Mouse (Mus musculus) forebrain, embryonic 13.5 days (tissue): ENCODE measurements around the gene Naga. TPM values are rescaled to one million over a fixed set of nuclear protein-coding genes. Genes with fewer than 3 reads are reported as not detected.

Experiments used
- ATAC-seq: fragments of 200-750 bp; cut with Nextera tagmentation; 2 replicates; pipeline ENCODE4 v1.8.0; 2017
- H3K27ac ChIP-seq: fragments of 300-500 bp; sonication (generic); 2 replicates; pipeline ENCODE4 v1.5.1; 2015; ENCODE audit warnings: inconsistent platforms, mild to moderate bottlenecking, moderate library complexity
- H3K27me3 ChIP-seq: fragments of 300-500 bp; sonication (generic); 2 replicates; pipeline ENCODE4 v1.6.1; 2015; ENCODE audit warnings: mild to moderate bottlenecking, inconsistent platforms
- H3K36me3 ChIP-seq: fragments of 300-500 bp; sonication (generic); 2 replicates; pipeline ENCODE4 v1.6.1; 2015; ENCODE audit warnings: mild to moderate bottlenecking, inconsistent platforms; ENCODE audit not compliant: poor library complexity, severe bottlenecking
- H3K4me1 ChIP-seq: fragments of 300-500 bp; sonication (generic); 2 replicates; pipeline ENCODE4 v1.6.1; 2015; ENCODE audit warnings: inconsistent platforms
- H3K4me2 ChIP-seq: fragments of 300-500 bp; sonication (generic); 2 replicates; pipeline ENCODE4 v1.6.1; 2015; ENCODE audit warnings: inconsistent platforms, mild to moderate bottlenecking, moderate library complexity
- H3K4me3 ChIP-seq: fragments of 300-500 bp; sonication (generic); 2 replicates; pipeline ENCODE4 v1.5.1; 2015; ENCODE audit warnings: mild to moderate bottlenecking, inconsistent platforms
- H3K9ac ChIP-seq: fragments of 300-500 bp; sonication (generic); 2 replicates; pipeline ENCODE4 v1.6.1; 2015; ENCODE audit warnings: mild to moderate bottlenecking, inconsistent platforms
- H3K9me3 ChIP-seq: fragments of 300-500 bp; sonication (generic); replicated peaks from 2 replicates; pipeline ENCODE4 v1.6.1; 2016; ENCODE audit warnings: inconsistent platforms
- WGBS: fragments of 180-500 bp; shearing (Covaris S2); methylation state at CpG from one replicate; pipeline ENCODE4 v1.1.7; 2015; 5-methylcytosine and 5-hydroxymethylcytosine counted together
- polyA plus RNA-seq: library from polyadenylated mRNA; unstranded; fragments of >200 nt; fragmentation: Nextera tagmentation; extraction: Ambion mirVana; gene quantifications from 2 replicates; pipeline ENCODE4 v1.2.1, GENCODE M21; 2015

The Naga gene
- polyA plus RNA-seq, 1 experiment from 2014 or later, result 19.4 TPM

DNA sequence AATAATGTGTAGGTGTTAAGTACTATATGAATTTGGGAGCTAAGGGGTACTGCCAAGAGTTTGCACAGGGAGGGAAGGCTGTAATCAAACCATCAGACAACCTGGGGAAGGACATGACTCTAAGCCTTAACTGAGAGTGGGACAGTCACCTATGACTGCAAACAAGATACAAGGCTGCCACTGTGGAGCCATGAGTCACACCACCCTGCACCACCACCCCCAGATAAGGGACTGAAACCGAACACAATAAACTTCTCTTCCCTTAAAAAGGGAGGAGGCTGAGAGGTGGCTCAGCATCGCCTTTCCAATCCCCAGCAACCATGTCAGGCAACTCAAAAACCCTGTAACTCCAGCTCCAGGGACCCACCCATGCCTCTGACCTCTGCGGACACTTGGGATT lies 12.8 kb upstream of the Naga start:
- Histone ChIP-seq H3K4me1 (peaks cover 37% of the 10 kb centered on the region), H3K4me3 (no peak overlapping the region), H3K4me2 (no peak overlapping the region), H3K9me3 (no peaks in the 10 kb centered on the region), H3K27ac (no peak overlapping the region), H3K27me3 (no peaks in the 10 kb centered on the region), H3K36me3 (peaks cover 39% of the 10 kb centered on the region), H3K9ac (peak overlapping the region; percentile 18; the same call in 1 of the 2 replicates)
- no peak for ATAC-seq
- 87% methylated on average over 3 of the region's 3 CpGs for WGBS

DNA sequence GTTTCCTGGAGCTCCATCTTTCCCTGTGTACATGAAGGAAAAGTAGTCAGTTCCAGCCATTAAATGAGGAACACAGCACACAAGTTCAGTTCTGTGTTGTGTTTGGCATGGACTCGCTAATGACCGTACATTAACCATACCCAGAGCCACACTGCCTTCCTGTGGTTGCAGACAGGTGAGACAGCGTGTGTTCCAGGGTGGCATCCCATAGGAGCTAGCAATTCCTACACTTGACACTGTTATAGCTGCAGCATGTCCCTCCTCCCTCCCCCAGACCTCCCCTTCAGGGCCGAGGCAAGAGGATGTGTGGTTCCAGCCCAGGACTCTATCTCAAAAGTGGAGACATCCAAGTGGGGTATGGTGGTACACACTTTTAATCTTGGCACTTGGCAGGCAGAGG lies 11.6 kb upstream of the Naga start:
- Histone ChIP-seq H3K4me2 (no peak overlapping the region), H3K9me3 (no peaks in the 10 kb centered on the region), H3K4me1 (peaks cover 38% of the 10 kb centered on the region), H3K9ac (no peak overlapping the region), H3K27me3 (no peaks in the 10 kb centered on the region), H3K36me3 (peaks cover 39% of the 10 kb centered on the region), H3K4me3 (no peak overlapping the region), H3K27ac (no peak overlapping the region)
- 91% methylated on average over 4 of the region's 4 CpGs for WGBS
- no peak for ATAC-seq

DNA sequence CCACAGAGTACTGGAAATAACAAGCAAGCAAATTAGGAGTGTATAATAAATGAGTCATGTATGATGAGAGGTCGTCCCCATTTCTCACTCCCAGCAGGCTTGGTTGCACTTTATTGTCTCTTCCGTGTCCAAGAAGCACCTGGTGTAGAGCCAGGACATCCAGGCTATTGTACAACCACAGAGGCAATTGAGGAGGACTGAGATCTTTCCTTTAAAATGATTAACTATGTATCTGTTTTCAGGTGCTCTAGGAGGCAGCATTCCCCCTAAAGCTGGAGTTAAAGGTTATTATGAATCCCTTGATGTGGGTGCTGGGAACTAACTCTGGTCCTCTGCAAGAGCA lies 10.2 kb upstream of the Naga start:
- Histone ChIP-seq H3K9ac (no peak overlapping the region), H3K4me2 (no peak overlapping the region), H3K36me3 (peaks cover 39% of the 10 kb centered on the region), H3K9me3 (no peaks in the 10 kb centered on the region), H3K27ac (no peak overlapping the region), H3K27me3 (no peaks in the 10 kb centered on the region), H3K4me3 (no peak overlapping the region), H3K4me1 (peaks cover 33% of the 10 kb centered on the region)
- ATAC-seq, result no peak
- 83% methylated on average over 2 of the region's 2 CpGs for WGBS

DNA sequence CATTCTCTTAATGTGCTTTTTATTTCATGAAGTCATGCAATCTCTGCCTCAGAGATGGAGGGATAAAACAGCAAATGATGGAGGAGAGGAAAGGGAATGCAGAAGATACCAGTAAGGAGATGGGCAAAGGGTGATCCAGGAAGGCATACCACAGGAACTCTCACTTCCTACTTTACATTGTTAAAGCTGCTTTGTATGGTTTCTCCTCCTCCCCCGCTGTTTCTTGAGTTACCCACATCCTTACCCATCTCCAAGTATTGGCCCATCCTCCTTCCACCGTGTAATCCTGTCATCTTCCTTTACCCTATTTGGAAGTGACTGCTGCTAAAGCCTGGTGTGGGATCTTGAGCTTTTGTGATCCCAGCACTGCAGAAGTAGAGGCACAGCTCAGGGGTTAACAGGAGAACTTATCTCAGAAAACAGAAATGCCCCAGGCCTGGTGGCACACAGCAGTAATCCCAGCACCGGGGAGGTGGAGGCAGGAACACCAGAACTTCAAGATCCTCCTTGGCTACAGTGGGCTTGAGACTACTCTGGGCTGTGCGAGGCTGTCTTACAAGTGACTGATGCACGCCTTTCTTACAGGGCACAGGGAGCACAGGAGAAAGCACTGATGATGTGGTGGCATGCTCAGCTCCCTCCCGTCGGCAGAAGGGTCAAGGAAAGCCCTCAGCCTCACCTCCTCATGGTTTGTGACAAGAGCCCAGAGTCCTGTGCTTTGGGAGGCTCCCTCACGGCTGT lies 9.7 kb upstream of the Naga start:
- no peak overlapping the region for H3K4me2 ChIP-seq
- WGBS, result 90% methylated on average over 8 of the region's 8 CpGs
- no peak for ATAC-seq
- H3K4me1 ChIP-seq, result peaks cover 31% of the 10 kb centered on the region
- no peak overlapping the region for H3K4me3 ChIP-seq
- peaks cover 39% of the 10 kb centered on the region for H3K36me3 ChIP-seq
- no peaks in the 10 kb centered on the region for H3K27me3 ChIP-seq
- no peak overlapping the region for H3K27ac ChIP-seq
- H3K9ac ChIP-seq, result no peak overlapping the region
- no peaks in the 10 kb centered on the region for H3K9me3 ChIP-seq

DNA sequence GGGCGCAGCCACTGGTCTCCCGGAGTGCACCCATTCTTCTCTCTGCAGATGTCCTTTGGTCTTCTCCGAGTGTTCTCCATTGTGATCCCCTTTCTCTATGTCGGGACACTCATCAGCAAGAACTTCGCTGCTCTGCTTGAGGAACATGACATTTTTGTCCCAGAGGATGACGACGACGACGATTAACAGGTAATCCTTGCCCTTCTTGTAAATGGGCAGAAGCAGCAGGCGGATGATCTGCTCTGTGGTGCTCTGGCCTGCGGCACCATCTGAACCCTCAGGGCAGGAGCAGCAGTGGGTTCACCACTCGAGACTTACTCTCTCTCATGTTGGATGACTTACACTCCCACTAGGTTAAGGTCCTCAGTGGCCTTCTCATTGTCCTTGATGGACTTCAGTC lies 9.1 kb upstream of the Naga start:
- 92% methylated on average over 12 of the region's 12 CpGs for WGBS
- no peak overlapping the region for H3K4me3 ChIP-seq
- H3K9ac ChIP-seq, result no peak overlapping the region; the same call in 1 of the 2 replicates
- H3K36me3 ChIP-seq, result peaks cover 39% of the 10 kb centered on the region
- no peak overlapping the region for H3K27ac ChIP-seq
- H3K4me2 ChIP-seq, result peak overlapping the region; percentile 93; the same call in 1 of the 2 replicates
- peaks cover 26% of the 10 kb centered on the region for H3K4me1 ChIP-seq
- no peaks in the 10 kb centered on the region for H3K27me3 ChIP-seq
- no peaks in the 10 kb centered on the region for H3K9me3 ChIP-seq
- ATAC-seq, result no peak

DNA sequence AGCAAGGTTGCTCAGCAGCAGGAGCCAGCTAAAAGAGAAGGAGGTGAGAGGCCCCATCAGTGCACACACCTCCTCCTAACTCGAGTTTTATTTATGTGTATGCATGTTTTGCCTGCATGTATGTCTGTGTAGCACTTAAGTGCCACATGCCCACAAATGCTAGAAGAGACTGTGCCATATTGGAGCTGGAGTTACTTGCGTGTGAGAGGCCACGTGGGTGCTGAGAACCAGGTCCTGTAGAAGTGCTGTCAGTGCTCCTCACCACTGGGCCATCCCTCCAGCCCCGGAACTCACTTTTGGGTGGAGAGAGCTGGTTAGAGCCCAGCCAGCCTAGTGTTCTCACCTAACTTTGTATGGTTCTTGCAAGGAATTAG lies 8.6 kb upstream of the Naga start:
- Histone ChIP-seq H3K27me3 (no peaks in the 10 kb centered on the region), H3K9me3 (no peaks in the 10 kb centered on the region), H3K4me1 (peaks cover 20% of the 10 kb centered on the region), H3K4me3 (peak overlapping the region; percentile 63), H3K4me2 (peak overlapping the region; percentile 93), H3K36me3 (peaks cover 39% of the 10 kb centered on the region), H3K27ac (no peak overlapping the region), H3K9ac (peak overlapping the region; percentile 78; the same call in 1 of the 2 replicates)
- no peak for ATAC-seq
- WGBS, result 87% methylated on average over 4 of the region's 4 CpGs

DNA sequence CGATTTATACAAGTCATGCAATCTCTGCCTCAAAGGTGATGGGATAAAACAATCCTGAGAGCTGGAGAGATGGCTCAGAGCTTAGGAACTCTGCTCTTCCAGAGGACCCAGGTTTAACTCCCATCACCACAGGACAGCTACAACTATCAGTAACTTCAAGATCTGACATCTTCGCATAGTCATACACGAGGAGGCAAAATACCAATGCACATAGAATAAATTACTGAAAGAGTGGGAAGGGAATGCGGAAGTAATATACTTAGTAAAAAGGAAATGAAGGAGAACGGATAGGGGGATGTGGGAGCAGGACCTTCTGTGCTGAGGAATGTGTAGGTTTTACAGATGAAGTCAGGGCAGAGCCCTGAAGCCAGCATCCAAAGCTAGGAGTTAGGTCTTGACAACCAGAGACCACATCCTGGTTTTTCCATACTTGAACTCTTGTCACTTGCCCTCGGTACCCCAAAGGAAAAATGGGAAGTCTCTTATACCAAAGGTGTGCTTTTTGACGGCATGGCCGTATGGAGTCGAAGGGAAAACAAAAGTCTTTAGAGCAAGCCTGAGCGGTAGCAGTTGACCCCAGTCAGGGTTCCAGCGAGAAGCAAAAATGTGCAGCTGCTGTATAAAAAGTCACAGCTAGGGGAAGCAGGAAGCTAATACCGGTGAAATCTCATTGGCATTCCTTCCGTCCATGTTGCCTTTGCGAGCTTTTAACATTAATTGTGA lies 8.0 kb upstream of the Naga start:
- no peak for ATAC-seq
- peak overlapping the region; percentile 81; the same call in 1 of the 2 replicates for H3K27ac ChIP-seq
- WGBS, result 66% methylated on average over 14 of the region's 14 CpGs

DNA sequence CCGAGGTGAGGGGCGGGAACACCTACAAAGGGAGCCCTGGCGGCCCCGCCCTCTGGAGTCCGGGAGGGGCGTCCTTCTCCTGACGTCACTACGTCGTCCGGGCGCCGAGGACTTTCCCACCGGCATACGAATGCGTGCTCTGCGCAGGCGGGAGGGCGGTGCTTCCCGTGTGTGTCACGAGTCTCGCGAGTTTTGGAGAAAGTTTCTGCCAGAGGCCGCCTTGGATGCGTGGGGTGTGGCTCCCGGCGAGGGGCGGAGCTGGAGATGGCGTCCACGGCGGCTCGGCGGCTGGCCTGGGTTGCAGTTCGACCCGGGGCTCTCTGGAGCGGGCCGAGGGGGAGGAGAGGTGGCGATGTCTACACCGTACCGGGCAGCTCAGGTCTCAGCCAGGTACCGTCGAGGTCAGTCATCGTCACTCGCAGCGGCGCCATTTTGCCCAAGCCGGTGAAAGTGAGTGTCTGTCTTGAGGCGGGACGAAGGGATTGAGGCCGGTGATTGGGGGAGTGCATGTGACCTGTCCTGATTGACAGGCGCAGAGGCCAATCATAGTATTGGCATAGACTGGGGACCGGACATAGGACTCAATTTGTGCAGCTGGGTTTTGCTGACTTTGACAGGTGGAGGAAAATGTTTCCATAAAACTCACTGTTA lies 7.2 kb upstream of the Naga start:
- Histone ChIP-seq H3K4me1 (peaks cover 19% of the 10 kb centered on the region), H3K9me3 (no peaks in the 10 kb centered on the region), H3K36me3 (peaks cover 38% of the 10 kb centered on the region), H3K4me3 (peak overlapping the region; percentile 63), H3K9ac (peak overlapping the region; percentile 78), H3K4me2 (peak overlapping the region; percentile 93), H3K27me3 (peaks cover 4% of the 10 kb centered on the region), H3K27ac (peak overlapping the region; percentile 81)
- under 1% methylated on average over 51 of the region's 51 CpGs for WGBS
- ATAC-seq, result peak; percentile 99

More for the DNA sequence above, 8.0 kb upstream of the Naga start:
- Histone ChIP-seq H3K36me3 (peaks cover 39% of the 10 kb centered on the region), H3K9me3 (no peaks in the 10 kb centered on the region), H3K4me3 (peak overlapping the region; percentile 63), H3K27me3 (no peaks in the 10 kb centered on the region), H3K4me2 (peak overlapping the region; percentile 93), H3K4me1 (peaks cover 15% of the 10 kb centered on the region), H3K9ac (peak overlapping the region; percentile 78)

DNA sequence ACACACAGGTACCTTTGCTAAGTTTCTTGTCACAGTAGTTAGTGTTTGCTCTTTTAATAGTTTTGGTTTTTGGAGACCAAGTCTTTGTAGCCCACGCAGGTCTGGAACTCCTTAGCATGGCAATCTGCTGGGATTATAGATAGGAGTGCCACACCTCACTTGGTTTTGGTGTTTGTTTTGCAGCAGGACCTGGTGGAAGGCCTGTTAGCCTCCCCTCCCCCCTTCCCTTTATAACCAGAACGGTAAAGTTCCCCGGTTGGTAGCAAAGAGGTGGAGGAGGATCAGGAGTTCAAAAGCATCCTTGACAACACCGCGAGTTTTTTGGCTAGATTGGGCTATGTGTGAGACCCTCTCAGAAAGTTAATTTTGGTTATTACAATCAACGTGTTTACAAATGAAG lies 6.2 kb upstream of the Naga start:
- H3K4me3 ChIP-seq, result no peak overlapping the region
- H3K27me3 ChIP-seq, result peaks cover 13% of the 10 kb centered on the region
- no peak for ATAC-seq
- WGBS, result 92% methylated on average over 6 of the region's 6 CpGs
- H3K4me2 ChIP-seq, result no peak overlapping the region
- H3K27ac ChIP-seq, result no peak overlapping the region
- peaks cover 21% of the 10 kb centered on the region for H3K4me1 ChIP-seq
- H3K36me3 ChIP-seq, result peaks cover 28% of the 10 kb centered on the region
- H3K9ac ChIP-seq, result no peak overlapping the region
- H3K9me3 ChIP-seq, result no peaks in the 10 kb centered on the region

DNA sequence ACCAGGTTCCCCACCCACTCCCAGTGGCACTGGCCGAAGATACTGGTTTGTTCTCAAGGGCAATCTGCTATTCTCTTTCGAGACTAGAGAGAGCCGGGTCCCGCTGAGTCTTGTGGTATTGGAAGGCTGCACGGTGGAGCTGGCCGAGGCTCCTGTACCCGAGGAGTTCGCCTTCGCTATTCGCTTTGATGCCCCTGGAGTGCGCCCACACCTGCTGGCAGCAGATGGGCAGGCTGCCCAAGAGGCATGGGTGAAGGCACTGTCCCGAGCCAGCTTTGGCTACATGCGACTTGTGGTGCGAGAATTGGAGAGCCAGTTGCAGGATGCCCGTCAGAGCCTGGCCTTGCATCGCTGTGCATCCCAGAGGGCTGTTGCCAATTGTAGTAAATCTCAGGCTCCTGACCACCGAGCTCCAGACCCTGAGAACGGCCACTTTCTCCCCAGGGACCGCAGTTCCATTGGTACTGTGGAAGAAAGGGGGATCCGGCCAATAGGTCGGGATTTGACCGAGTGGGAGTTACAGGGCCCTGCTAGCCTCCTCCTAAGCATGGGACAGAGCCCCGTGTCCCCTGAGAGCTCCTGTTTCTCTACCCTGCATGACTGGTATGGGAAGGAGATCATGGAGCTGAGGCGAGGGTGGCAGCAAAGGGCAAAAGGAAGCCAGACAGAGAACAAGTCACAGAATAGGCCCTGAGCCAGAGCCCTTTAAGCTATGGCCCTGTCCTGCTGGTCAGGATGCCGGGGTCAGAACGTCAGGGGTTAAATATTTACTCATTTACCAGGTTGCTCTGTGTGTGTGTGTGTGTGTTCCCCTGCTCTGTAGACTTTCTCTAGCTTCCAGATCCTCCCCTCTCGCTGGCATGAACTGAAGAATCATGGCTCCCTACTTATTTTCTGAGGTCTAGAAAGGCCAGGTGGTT lies 4.9 kb upstream of the Naga start:
- H3K36me3 ChIP-seq, result peaks cover 14% of the 10 kb centered on the region
- WGBS, result 90% methylated on average over 27 of the region's 27 CpGs
- H3K9ac ChIP-seq, result no peak overlapping the region
- no peaks in the 10 kb centered on the region for H3K9me3 ChIP-seq
- peaks cover 24% of the 10 kb centered on the region for H3K4me1 ChIP-seq
- peaks cover 20% of the 10 kb centered on the region for H3K27me3 ChIP-seq
- ATAC-seq, result no peak
- no peak overlapping the region for H3K4me3 ChIP-seq
- no peak overlapping the region for H3K27ac ChIP-seq
- no peak overlapping the region for H3K4me2 ChIP-seq

DNA sequence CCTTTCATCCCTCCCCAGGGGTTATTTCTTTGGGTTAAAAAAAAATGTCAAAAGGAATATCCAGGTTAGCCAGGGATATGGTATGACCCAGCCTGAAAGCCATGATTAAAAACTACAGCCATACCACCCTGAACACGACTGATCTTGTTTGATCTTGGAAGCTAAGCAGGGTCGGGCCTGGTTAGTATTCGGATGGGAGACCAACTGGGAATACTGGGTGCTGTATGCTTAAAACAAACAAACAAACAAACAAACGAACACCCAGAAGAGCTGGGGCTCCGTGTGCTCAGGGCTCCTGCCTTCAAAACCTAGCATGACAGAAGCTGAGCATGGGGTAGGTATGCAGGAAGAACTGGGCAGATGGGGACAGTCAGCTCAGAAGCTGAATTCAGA lies 3.8 kb upstream of the Naga start:
- no peak overlapping the region for H3K4me3 ChIP-seq
- H3K4me1 ChIP-seq, result peaks cover 29% of the 10 kb centered on the region
- WGBS, result 81% methylated on average over 5 of the region's 5 CpGs
- H3K36me3 ChIP-seq, result peaks cover 4% of the 10 kb centered on the region; the same call in 1 of the 2 replicates
- no peak overlapping the region for H3K9ac ChIP-seq
- no peaks in the 10 kb centered on the region for H3K9me3 ChIP-seq
- no peak overlapping the region for H3K4me2 ChIP-seq
- H3K27me3 ChIP-seq, result peaks cover 20% of the 10 kb centered on the region
- no peak overlapping the region for H3K27ac ChIP-seq
- no peak for ATAC-seq
